Mouse (Mus musculus): ENCODE results near the gene Gsdma2. TPM values are rescaled to one million over a fixed set of nuclear protein-coding genes. Genes with fewer than 3 reads are reported as not detected.
"Not testable (repeated sequence)": the region's sequence is repeated elsewhere in the genome, so short reads cannot be mapped to it uniquely, and the experiment has no call there.

The Gsdma2 gene
- polyA plus RNA-seq, 1 experiment from 2014 or later, result not detected

- Histone ChIP-seq H3K9me3 (replicated peaks; ENCODE audit: control insufficient read depth, low read length) (no peaks in the 10 kb centered on the region), H3K36me3 (ENCODE audit: control insufficient read depth, insufficient read depth, low read length) (no peaks in the 10 kb centered on the region), H3K4me2 (no peak overlapping the region), H3K27me3 (ENCODE audit: control insufficient read depth, insufficient read depth, low read length) (no peaks in the 10 kb centered on the region), H3K27ac (ENCODE audit: low read depth, low read length) (no peak overlapping the region), H3K4me3 (ENCODE audit: low read depth, low read length) (no peak overlapping the region), H3K9ac (ENCODE audit: low read depth, low read length) (no peak overlapping the region), H3K4me1 (ENCODE audit: control insufficient read depth, insufficient read depth, low read length) (no peaks in the 10 kb centered on the region)
- WGBS (ENCODE audit: insufficient replicate concordance), result 45% methylated on average over 5 of the region's 5 CpGs
- no peak for ATAC-seq (replicated peaks; ENCODE audit: insufficient number of reproducible peaks, low FRiP score, low TSS enrichment)
Measured at GRCm38 (mm10) chr11:98640091-98640490, 6.5 kb upstream of the Gsdma2 start.

DNA sequence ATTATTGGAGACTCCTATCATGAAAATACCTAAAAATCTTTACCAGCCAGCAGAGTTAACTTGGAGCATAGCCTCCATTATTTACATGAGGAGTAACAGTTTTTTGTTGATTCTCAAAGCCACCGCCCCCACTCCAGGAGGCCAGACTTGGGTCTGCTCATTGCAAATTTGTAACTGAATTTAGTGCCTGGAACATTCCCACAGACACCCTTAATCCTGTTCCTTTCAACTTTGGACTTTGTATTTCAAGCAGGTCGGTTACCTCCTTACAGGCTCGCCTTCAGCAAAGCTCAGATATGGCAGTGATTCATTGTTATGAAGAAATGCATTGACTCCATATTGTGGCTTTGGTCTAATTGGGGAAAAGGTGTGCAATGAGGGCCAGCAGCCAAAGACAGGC lies 1.8 kb upstream of the Gsdma2 start:
- Histone ChIP-seq H3K27ac (ENCODE audit: low read depth, low read length) (no peak overlapping the region), H3K9ac (ENCODE audit: low read depth, low read length) (no peak overlapping the region), H3K27me3 (ENCODE audit: control insufficient read depth, insufficient read depth, low read length) (peaks cover 4% of the 10 kb centered on the region), H3K36me3 (ENCODE audit: control insufficient read depth, insufficient read depth, low read length) (no peaks in the 10 kb centered on the region), H3K4me3 (ENCODE audit: low read depth, low read length) (no peak overlapping the region), H3K4me1 (ENCODE audit: control insufficient read depth, insufficient read depth, low read length) (no peaks in the 10 kb centered on the region), H3K4me2 (no peak overlapping the region), H3K9me3 (replicated peaks; ENCODE audit: control insufficient read depth, low read length) (no peaks in the 10 kb centered on the region)
- 76% methylated on average over 3 of the region's 3 CpGs for WGBS (ENCODE audit: insufficient replicate concordance)
- no peak for ATAC-seq (replicated peaks; ENCODE audit: insufficient number of reproducible peaks, low FRiP score, low TSS enrichment)

GRCm38 (mm10) chr11:98645946-98646345 lies 613 bp upstream of the Gsdma2 start:
- Histone ChIP-seq H3K36me3 (ENCODE audit: control insufficient read depth, insufficient read depth, low read length) (no peaks in the 10 kb centered on the region), H3K27ac (ENCODE audit: low read depth, low read length) (no peak overlapping the region), H3K9ac (ENCODE audit: low read depth, low read length) (no peak overlapping the region), H3K27me3 (ENCODE audit: control insufficient read depth, insufficient read depth, low read length) (peaks cover 4% of the 10 kb centered on the region), H3K4me2 (no peak overlapping the region), H3K9me3 (replicated peaks; ENCODE audit: control insufficient read depth, low read length) (no peaks in the 10 kb centered on the region), H3K4me1 (ENCODE audit: control insufficient read depth, insufficient read depth, low read length) (no peaks in the 10 kb centered on the region), H3K4me3 (ENCODE audit: low read depth, low read length) (no peak overlapping the region)
- 86% methylated on average over 2 of the region's 2 CpGs for WGBS (ENCODE audit: insufficient replicate concordance)
- no peak for ATAC-seq (replicated peaks; ENCODE audit: insufficient number of reproducible peaks, low FRiP score, low TSS enrichment)

GRCm38 (mm10) chr11:98655076-98655475 lies 8.5 kb downstream of the Gsdma2 start:
- ATAC-seq (replicated peaks; ENCODE audit: insufficient number of reproducible peaks, low FRiP score, low TSS enrichment), result not testable (repeated sequence)

DNA sequence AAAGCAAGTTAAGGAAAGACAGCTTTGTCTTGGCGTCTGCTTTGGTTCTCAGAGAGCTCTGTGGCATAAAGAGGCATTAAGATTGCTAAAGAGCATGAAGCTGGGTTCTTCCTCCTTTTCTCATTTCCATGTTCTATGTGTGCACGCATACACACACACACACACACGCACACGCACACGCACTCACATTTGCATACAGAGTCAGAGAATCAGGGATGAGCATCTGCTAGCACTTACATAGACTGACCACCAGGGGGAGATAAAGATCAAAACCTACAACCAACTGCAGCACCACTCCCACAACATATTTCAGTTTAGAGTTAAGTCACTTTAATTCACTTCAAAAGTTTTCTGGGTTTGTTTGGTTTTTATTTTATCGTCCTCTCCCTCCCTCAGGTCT lies 14.0 kb downstream of the Gsdma2 start:
- no peak overlapping the region for H3K4me2 ChIP-seq
- peaks cover 7% of the 10 kb centered on the region for H3K27me3 ChIP-seq (ENCODE audit: control insufficient read depth, insufficient read depth, low read length)
- H3K4me1 ChIP-seq (ENCODE audit: control insufficient read depth, insufficient read depth, low read length), result no peaks in the 10 kb centered on the region
- no peak overlapping the region for H3K9ac ChIP-seq (ENCODE audit: low read depth, low read length)
- ATAC-seq (replicated peaks; ENCODE audit: insufficient number of reproducible peaks, low FRiP score, low TSS enrichment), result no peak
- no peak overlapping the region for H3K27ac ChIP-seq (ENCODE audit: low read depth, low read length)
- no peaks in the 10 kb centered on the region for H3K36me3 ChIP-seq (ENCODE audit: control insufficient read depth, insufficient read depth, low read length)
- 14% methylated on average over 6 of the region's 6 CpGs for WGBS (ENCODE audit: insufficient replicate concordance)
- H3K9me3 ChIP-seq (replicated peaks; ENCODE audit: control insufficient read depth, low read length), result no peaks in the 10 kb centered on the region
- no peak overlapping the region for H3K4me3 ChIP-seq (ENCODE audit: low read depth, low read length)

More at GRCm38 (mm10) chr11:98655076-98655475, 8.5 kb downstream of the Gsdma2 start:
- H3K9me3 ChIP-seq (replicated peaks; ENCODE audit: control insufficient read depth, low read length); H3K4me1 ChIP-seq (ENCODE audit: control insufficient read depth, insufficient read depth, low read length); H3K4me2 ChIP-seq; H3K27me3 ChIP-seq (ENCODE audit: control insufficient read depth, insufficient read depth, low read length); H3K36me3 ChIP-seq (ENCODE audit: control insufficient read depth, insufficient read depth, low read length); H3K27ac ChIP-seq (ENCODE audit: low read depth, low read length); H3K9ac ChIP-seq (ENCODE audit: low read depth, low read length); H3K4me3 ChIP-seq (ENCODE audit: low read depth, low read length): not testable (repeated sequence)
- 13% methylated on average over 7 of the region's 7 CpGs for WGBS (ENCODE audit: insufficient replicate concordance)

GRCm38 (mm10) chr11:98664091-98664490 lies 17.5 kb downstream of the Gsdma2 start, which contains the start of gene Gsdma:
Gene Gsdma (plus strand): TSS chr11:98664351.
- H3K27ac ChIP-seq (ENCODE audit: low read depth, low read length), result no peak within 1 kb of the TSS
- H3K9me3 ChIP-seq (replicated peaks; ENCODE audit: control insufficient read depth, low read length), result no peaks in the 10 kb centered on the region
- ATAC-seq (replicated peaks; ENCODE audit: insufficient number of reproducible peaks, low FRiP score, low TSS enrichment), result no peak
- H3K9ac ChIP-seq (ENCODE audit: low read depth, low read length), result no peak within 1 kb of the TSS
- no peak within 1 kb of the TSS for H3K4me2 ChIP-seq
- peaks cover 26% of the 10 kb centered on the region for H3K27me3 ChIP-seq (ENCODE audit: control insufficient read depth, insufficient read depth, low read length)
- no peaks in the 10 kb centered on the region for H3K36me3 ChIP-seq (ENCODE audit: control insufficient read depth, insufficient read depth, low read length)
- no peak within 1 kb of the TSS for H3K4me3 ChIP-seq (ENCODE audit: low read depth, low read length)
- no peaks in the 10 kb centered on the region for H3K4me1 ChIP-seq (ENCODE audit: control insufficient read depth, insufficient read depth, low read length)
- WGBS (ENCODE audit: insufficient replicate concordance), result 22% methylated on average over 4 of the region's 4 CpGs

- no peaks in the 10 kb centered on the region for H3K4me1 ChIP-seq (ENCODE audit: control insufficient read depth, insufficient read depth, low read length)
- H3K9me3 ChIP-seq (replicated peaks; ENCODE audit: control insufficient read depth, low read length), result no peaks in the 10 kb centered on the region
- H3K36me3 ChIP-seq (ENCODE audit: control insufficient read depth, insufficient read depth, low read length), result no peaks in the 10 kb centered on the region
- 44% methylated on average over 2 of the region's 2 CpGs for WGBS (ENCODE audit: insufficient replicate concordance)
- H3K27ac ChIP-seq (ENCODE audit: low read depth, low read length), result no peak overlapping the region
- no peak overlapping the region for H3K4me2 ChIP-seq
- no peak overlapping the region for H3K9ac ChIP-seq (ENCODE audit: low read depth, low read length)
- no peak for ATAC-seq (replicated peaks; ENCODE audit: insufficient number of reproducible peaks, low FRiP score, low TSS enrichment)
- no peak overlapping the region for H3K4me3 ChIP-seq (ENCODE audit: low read depth, low read length)
- peaks cover 27% of the 10 kb centered on the region for H3K27me3 ChIP-seq (ENCODE audit: control insufficient read depth, insufficient read depth, low read length)
Measured at GRCm38 (mm10) chr11:98668984-98669383, 22.4 kb downstream of the Gsdma2 start.

GRCm38 (mm10) chr11:98671284-98671815 lies 24.8 kb downstream of the Gsdma2 start:
- Histone ChIP-seq H3K4me2 (no peak overlapping the region), H3K4me3 (ENCODE audit: low read depth, low read length) (no peak overlapping the region), H3K9me3 (replicated peaks; ENCODE audit: control insufficient read depth, low read length) (no peaks in the 10 kb centered on the region), H3K27ac (ENCODE audit: low read depth, low read length) (no peak overlapping the region), H3K36me3 (ENCODE audit: control insufficient read depth, insufficient read depth, low read length) (no peaks in the 10 kb centered on the region), H3K9ac (ENCODE audit: low read depth, low read length) (no peak overlapping the region), H3K4me1 (ENCODE audit: control insufficient read depth, insufficient read depth, low read length) (no peaks in the 10 kb centered on the region), H3K27me3 (ENCODE audit: control insufficient read depth, insufficient read depth, low read length) (peaks cover 22% of the 10 kb centered on the region)
- no peak for ATAC-seq (replicated peaks; ENCODE audit: insufficient number of reproducible peaks, low FRiP score, low TSS enrichment)
- WGBS (ENCODE audit: insufficient replicate concordance), result 58% methylated on average over 3 of the region's 3 CpGs

DNA sequence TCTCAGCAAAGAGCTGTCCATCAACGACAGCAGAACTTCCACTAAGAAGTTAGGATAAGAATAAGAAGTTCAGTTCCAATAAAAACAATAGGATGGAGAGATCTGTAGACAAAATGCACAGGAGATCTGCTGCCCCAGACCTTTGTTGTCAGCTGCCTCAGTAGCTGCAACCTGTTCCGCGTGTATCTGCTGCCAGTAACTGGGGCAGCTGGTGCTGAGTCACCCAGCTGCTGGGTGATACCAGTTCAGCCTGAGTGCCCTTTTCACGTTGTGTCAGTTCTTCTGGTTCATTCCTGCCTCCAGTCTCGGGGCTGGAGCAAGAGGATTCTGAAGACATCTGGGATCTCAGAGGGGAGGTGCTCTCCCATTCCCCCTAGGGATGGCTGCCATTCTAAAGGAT lies 25.3 kb downstream of the Gsdma2 start:
- 45% methylated on average over 5 of the region's 5 CpGs for WGBS (ENCODE audit: insufficient replicate concordance)
- H3K27ac ChIP-seq (ENCODE audit: low read depth, low read length), result no peak overlapping the region
- H3K4me1 ChIP-seq (ENCODE audit: control insufficient read depth, insufficient read depth, low read length), result no peaks in the 10 kb centered on the region
- peaks cover 18% of the 10 kb centered on the region for H3K27me3 ChIP-seq (ENCODE audit: control insufficient read depth, insufficient read depth, low read length)
- no peak overlapping the region for H3K4me2 ChIP-seq
- H3K9ac ChIP-seq (ENCODE audit: low read depth, low read length), result no peak overlapping the region
- ATAC-seq (replicated peaks; ENCODE audit: insufficient number of reproducible peaks, low FRiP score, low TSS enrichment), result no peak
- H3K9me3 ChIP-seq (replicated peaks; ENCODE audit: control insufficient read depth, low read length), result no peaks in the 10 kb centered on the region
- no peak overlapping the region for H3K4me3 ChIP-seq (ENCODE audit: low read depth, low read length)
- no peaks in the 10 kb centered on the region for H3K36me3 ChIP-seq (ENCODE audit: control insufficient read depth, insufficient read depth, low read length)

Data from heart, embryonic 11.5 days (tissue).